Mouse (Mus musculus): Measurements from ENCODE around the gene Aig1. TPM values are rescaled to one million over a fixed set of nuclear protein-coding genes. Genes with fewer than 3 reads are reported as not detected.

Gene Aig1
- total and polyA plus RNA-seq, 3 experiments = 0.13 TPM; not detected in 2

DNA sequence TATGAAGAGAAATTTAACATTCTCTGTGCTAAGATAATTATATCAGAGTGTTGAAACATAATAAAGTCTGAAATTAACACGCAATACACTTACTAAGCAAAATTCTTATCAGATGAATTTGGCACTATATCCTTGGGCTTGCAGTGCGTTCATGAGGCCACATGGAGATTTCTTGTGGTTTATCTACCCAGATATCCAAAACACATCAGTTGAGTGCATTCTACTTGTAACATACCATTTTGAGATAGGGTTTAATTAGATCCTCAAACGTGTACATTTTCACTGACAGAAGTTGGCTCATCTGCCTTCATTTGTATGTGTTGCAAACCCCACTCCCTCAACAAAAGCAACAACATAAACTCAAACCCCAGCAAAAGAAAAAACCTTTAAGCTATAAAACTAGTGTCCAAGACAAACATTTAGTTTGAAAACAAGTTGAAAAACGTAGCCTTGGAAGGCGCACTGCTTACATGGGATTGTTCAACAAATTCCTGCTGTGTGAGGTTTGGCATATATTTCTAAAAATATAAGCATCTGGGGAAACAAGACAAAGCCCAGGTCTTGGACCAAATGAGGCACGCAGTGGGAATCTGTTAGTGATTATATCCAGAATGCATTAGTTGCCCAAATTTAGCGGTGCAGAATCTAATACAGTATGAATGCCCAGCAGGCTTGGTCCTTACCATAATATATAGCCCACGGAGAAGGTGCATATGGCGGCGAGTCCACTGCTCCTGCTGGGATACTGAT, 178.8 kb downstream of the Aig1 start:
- no peak for DNase-seq (ENCODE audit: low read depth, low spot score)
- no peak overlapping the region for H3K27ac ChIP-seq (ENCODE audit: control insufficient read depth, low read depth, low read length)
- no peaks in the 10 kb centered on the region for H3K4me1 ChIP-seq (ENCODE audit: control insufficient read depth in 1 of 2, insufficient read depth in 2 of 2, low read length in 2 of 2)
- H3K4me3 ChIP-seq (ENCODE audit: control insufficient read depth in 1 of 2, insufficient read depth in 1 of 2, low read depth in 2 of 2, low read length in 2 of 2) = no peak overlapping the region
- no peaks in the 10 kb centered on the region for H3K9me3 ChIP-seq (replicated peaks; ENCODE audit: insufficient read depth, low read length)
- H3K9ac ChIP-seq (ENCODE audit: control insufficient read depth, low read depth, low read length, poor library complexity, severe bottlenecking) = no peak overlapping the region
- no peak for TF ChIP-seq CHD2 (IDR thresholded peaks at IDR 0.05; ENCODE audit: low read length)
- no peak for TF ChIP-seq GABPA (IDR thresholded peaks at IDR 0.05; ENCODE audit: low read depth, low read length)
- no peak for TF ChIP-seq ZNF384 (IDR thresholded peaks at IDR 0.05; ENCODE audit: low read depth, low read length)
- no peak for TF ChIP-seq MEF2A (IDR thresholded peaks at IDR 0.05; ENCODE audit: extremely low read depth, insufficient replicate concordance, low read depth, low read length, poor library complexity, severe bottlenecking)
- no peak for TF ChIP-seq MAX (IDR thresholded peaks at IDR 0.05; ENCODE audit: low read length)
- no peak for TF ChIP-seq TBP (IDR thresholded peaks at IDR 0.05; ENCODE audit: low read depth, low read length)
- no peak for TF ChIP-seq POLR2AphosphoS5 (IDR thresholded peaks at IDR 0.05; ENCODE audit: borderline replicate concordance, low read depth, low read length)
- no peak for TF ChIP-seq MYC (IDR thresholded peaks at IDR 0.05; ENCODE audit: low read depth, low read length)
- no peak for TF ChIP-seq POLR2A (IDR thresholded peaks at IDR 0.05; ENCODE audit: control insufficient read depth in 1 of 2, insufficient read depth in 1 of 2, low read depth in 1 of 2, low read length in 2 of 2, poor library complexity in 1 of 2)
- TF ChIP-seq TCF12 (IDR thresholded peaks at IDR 0.05; ENCODE audit: low read depth, low read length) = no peak
- no peaks in the 10 kb centered on the region for H3K36me3 ChIP-seq (ENCODE audit: control insufficient read depth in 1 of 2, insufficient read depth in 2 of 2, low read length in 2 of 2)
- no peaks in the 10 kb centered on the region for H3K27me3 ChIP-seq (ENCODE audit: control insufficient read depth in 1 of 2, insufficient read depth in 2 of 2, low read length in 2 of 2)
- no peaks in the 10 kb centered on the region for H3K79me2 ChIP-seq (ENCODE audit: control insufficient read depth, insufficient read depth, low read length, poor library complexity)

- no peak for DNase-seq (ENCODE audit: low read depth, low spot score)
- Histone ChIP-seq H3K9me3 (replicated peaks; ENCODE audit: insufficient read depth, low read length) (no peaks in the 10 kb centered on the region), H3K4me1 (ENCODE audit: control insufficient read depth in 1 of 2, insufficient read depth in 2 of 2, low read length in 2 of 2) (no peaks in the 10 kb centered on the region), H3K4me3 (ENCODE audit: control insufficient read depth in 1 of 2, insufficient read depth in 1 of 2, low read depth in 2 of 2, low read length in 2 of 2) (no peak overlapping the region), H3K79me2 (ENCODE audit: control insufficient read depth, insufficient read depth, low read length, poor library complexity) (no peaks in the 10 kb centered on the region), H3K9ac (ENCODE audit: control insufficient read depth, low read depth, low read length, poor library complexity, severe bottlenecking) (no peak overlapping the region), H3K27ac (ENCODE audit: control insufficient read depth, low read depth, low read length) (no peak overlapping the region), H3K36me3 (ENCODE audit: control insufficient read depth in 1 of 2, insufficient read depth in 2 of 2, low read length in 2 of 2) (no peaks in the 10 kb centered on the region), H3K27me3 (ENCODE audit: control insufficient read depth in 1 of 2, insufficient read depth in 2 of 2, low read length in 2 of 2) (no peaks in the 10 kb centered on the region)
- no peak for TF ChIP-seq RCOR1 (IDR thresholded peaks at IDR 0.05; ENCODE audit: low read depth, low read length)
- no peak for TF ChIP-seq MYB (IDR thresholded peaks at IDR 0.05; ENCODE audit: low read depth, low read length)
- no peak for TF ChIP-seq MXI1 (IDR thresholded peaks at IDR 0.05; ENCODE audit: low read depth, low read length)
- TF ChIP-seq ZNF384 (IDR thresholded peaks at IDR 0.05; ENCODE audit: low read depth, low read length) = no peak
- no peak for TF ChIP-seq JUND (IDR thresholded peaks at IDR 0.05; ENCODE audit: low read depth, low read length)
- TF ChIP-seq SMC3 (IDR thresholded peaks at IDR 0.05; ENCODE audit: low read depth, low read length) = no peak
- TF ChIP-seq MYC (IDR thresholded peaks at IDR 0.05; ENCODE audit: low read depth, low read length) = no peak
Observed at GRCm38 (mm10) chr10:13688386-13689120, 180.2 kb downstream of the Aig1 start.
